Mouse (Mus musculus): ENCODE results near the gene Zfp750.

The Zfp750 gene

DNA sequence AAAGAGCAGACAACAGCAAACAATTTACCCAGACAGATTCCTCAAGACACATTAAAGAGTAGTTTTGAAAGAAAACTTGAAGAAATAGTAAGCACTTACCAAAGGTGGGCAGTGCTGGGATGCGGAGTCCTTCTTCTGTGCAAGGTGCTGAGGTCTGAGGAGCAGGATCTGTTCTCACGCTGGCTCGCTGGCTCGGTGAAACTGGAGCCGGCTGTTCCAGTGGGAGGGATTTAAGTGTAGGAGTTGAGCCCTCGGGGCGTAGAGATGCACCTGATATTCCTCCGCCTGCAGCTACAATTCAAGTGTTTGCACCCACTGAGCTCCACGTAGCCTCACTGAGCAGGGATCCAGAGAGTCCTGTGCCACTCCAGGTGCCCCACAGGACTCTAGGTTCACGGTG is at the start of gene Zfp750:
Gene Zfp750 (minus strand): TSS at position 203 of the 400 bp plus-strand sequence.
- DNase-seq = peak; percentile 43

DNA sequence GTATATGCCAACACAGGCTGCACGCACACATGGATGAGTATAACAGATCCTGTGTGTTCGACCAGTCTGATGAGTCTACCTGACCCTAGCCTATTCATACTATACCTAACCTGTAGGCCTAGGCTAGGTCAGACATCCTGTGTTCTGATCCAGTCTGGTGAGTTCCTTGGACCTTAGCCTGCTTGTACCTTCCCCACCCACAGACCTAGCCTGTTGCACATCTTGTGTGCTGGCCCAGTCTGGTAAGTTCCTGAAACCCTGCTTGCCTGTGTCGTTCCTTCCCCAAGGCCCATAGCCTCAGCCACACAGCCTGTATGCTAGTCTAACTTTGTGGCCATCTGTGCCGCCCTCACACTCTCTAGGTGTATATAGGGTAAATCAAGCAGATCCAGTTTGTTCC is 45.1 kb upstream of the Zfp750 start:
- DNase-seq = no peak

DNA sequence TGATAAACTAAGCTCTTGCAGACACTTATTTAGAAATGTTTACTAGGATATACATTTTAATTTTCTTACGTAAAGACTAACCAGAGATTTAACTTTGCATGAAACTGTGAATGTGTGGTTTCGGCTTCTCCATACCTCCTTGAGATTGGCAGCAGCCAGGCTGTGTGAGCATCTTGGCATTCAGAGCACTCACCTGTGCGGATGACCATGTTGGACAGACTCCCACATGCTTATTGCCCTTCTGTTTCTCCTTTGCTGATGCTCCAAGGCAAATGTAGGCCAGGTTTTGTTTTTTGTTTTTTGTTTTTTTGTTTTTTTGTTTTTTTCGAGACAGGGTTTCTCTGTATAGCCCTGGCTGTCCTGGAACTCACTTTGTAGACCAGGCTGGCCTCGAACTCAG is 44.2 kb upstream of the Zfp750 start:
- DNase-seq = no peak

DNA sequence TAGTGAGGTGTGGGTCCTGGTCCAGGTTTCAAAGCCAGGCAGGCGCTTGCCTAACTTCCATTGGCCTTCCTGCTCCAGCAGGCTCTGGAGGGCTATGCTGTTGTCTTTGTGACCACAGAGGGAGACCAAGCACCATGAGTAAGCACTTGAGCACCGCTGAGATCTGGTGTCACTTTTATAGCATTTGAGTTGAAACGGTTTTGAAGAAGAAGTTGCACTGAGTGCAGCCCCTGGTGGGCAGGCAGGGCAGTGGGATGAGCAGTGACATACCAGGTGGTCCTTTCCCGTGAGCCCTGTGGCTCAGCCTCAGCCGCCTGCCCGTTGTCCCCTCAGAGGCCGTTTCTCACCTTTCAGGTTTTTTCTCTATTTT is 41.1 kb upstream of the Zfp750 start:
- DNase-seq = no peak

DNA sequence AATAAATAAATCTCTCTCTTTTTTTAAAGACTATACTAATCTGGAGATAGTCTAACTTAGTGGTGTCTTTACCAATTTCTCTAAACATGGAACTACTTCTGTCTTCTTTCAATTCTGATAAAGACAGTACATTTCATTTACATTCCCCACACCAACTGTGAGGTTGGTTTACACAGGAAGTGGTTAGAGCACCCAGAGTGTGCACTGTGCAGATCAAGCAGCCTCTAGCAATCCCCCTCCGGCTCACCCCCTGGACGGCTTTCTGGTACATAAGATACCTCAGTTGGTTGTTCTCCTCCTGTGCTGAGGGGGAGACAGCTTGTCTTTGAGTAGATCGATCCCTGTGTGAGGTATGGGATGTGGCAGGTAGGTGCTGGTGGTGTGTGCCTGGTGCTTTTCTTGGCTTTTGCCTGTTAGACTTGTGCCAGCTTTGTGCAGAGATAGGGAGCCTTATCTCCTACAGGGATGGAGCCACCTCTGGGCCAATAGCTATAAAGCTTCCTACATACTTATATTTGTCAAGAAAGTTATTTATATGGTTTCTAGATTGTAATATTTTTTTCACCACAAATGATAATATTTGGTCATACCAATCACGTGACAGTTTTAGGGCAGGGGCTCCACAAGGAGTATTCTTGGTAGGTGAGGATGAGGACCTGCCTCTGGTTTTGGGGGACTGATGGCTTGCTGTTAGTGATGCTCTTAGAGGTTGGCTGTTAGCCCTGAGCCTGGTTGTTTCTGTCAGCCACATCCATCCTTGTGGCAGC is 40.6 kb upstream of the Zfp750 start:
- DNase-seq = no peak

DNA sequence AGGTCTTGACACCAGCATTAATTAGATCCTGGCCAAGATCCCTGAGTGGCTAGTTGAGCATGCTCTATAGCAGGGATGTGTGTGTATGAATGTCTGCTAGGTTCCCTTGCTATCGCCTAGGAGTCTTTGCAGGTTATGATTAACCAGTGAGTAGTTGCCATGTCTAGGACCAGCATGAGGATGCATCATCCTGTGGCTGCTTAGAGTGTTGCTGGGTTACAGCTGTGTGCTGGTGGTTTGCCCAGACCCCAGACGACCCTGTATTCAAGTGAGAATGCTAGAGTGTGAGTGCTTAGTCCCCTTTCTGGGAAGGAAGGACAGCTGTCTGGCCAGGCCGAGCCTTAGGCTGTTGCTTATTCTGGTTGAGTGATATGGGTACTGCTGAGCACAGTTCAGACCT is 39.4 kb upstream of the Zfp750 start:
- DNase-seq = no peak

DNA sequence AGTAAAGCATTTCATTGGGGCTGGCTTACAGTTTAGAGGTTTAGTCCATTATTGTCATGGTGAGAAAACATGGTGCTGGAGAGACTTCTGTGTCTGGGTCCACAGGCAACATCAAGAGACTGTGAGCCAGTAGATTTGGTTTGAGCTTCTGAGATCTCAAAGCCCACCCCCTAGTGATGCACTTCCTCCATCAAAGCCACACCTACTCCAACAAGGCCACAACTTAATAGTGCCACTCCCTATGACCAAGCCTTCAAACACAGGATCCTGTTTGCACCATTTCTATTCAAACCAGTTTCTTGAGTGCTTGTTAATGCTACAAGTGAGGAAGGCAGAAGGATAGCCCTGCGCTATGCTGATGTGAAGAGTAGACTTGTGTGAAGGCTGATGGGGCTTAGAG is 38.8 kb upstream of the Zfp750 start:
- DNase-seq = no peak

DNA sequence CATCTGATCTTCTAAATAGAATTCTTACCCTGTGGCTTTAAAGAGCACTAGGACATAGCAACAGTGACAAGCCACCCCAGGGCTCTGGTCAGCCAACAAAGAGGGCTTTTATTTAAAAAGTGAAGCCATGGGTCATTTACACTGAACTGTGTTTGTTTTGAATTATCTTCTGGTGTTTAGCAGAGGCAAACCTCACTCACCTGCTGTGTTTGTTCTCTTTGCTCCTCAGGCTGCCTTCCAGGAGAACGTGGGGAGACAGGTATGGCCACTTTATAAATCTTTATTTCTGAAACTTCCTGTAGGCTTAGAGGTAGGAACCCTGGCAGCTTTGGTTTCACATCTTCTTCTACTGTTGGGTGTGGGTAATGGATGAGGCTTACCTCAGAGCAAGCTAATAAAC is 37.6 kb upstream of the Zfp750 start:
- DNase-seq = no peak

DNA sequence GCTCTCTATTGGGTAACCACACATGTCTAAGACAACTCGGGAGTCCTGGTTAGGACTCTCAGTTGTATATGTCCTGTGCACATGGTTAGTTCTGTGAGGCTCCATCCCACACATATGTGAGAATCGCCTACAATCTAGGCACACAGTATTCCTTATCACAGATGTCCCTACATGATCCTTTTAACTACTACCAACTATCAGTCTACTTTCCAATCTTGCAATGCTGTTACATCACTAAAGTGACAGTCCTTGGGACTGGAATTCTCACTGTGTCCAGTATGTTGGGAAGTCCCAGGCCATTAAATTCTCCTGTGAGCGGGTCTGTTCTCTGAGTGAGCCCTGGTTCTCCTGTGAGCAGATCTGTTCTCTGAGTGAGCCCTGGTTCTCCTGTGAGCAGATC is 34.3 kb upstream of the Zfp750 start:
- DNase-seq = no peak

DNA sequence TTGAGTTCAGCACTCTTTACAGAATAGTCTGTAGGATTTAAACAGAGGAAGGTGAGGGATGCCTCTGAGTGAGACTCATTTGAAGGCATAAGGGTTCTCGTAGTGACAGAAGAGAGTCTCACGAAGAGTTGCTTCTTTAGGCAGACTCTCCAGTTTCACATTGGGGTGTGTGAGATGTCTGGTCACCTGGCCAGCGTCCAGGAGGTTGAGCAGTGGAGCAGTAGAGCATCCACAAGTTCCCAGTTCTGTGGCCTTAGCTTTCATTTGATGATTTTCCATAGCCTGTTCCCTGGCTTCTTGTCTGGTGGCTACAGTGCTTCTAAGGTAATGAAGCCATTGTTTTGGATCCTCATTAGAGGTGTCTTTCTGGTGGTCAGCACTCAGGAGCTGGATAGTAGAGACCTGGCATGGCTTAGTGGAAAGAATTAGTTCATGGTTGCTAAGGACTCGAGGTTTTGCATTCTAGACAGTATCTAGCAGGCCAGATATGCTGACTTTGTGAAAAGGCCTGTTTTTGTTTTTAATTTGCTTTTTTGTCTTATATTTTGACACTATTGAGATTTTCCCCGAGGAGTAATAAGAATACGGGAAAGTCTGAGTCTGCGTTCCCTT is 33.8 kb upstream of the Zfp750 start:
- DNase-seq = no peak

DNA sequence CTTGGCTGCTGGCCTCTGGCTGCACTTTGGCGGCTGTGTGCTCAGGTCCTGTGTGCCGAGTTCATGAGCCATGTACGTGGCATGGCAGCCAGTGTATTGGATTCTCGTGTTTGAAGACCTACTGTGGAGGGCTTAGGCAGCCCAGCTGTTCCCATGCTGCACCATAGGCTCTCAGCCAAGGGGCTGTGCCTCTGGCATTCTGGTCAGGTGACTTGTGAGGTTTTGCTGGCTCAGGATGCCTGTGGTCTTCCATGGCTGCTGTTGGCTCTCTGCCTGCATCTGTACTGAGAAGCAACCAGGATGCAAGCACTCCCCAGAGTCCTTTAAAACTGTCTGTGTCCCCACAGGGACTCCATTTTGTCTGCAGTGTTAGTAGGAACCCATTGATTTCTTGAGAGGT is 33.0 kb upstream of the Zfp750 start:
- DNase-seq = no peak

DNA sequence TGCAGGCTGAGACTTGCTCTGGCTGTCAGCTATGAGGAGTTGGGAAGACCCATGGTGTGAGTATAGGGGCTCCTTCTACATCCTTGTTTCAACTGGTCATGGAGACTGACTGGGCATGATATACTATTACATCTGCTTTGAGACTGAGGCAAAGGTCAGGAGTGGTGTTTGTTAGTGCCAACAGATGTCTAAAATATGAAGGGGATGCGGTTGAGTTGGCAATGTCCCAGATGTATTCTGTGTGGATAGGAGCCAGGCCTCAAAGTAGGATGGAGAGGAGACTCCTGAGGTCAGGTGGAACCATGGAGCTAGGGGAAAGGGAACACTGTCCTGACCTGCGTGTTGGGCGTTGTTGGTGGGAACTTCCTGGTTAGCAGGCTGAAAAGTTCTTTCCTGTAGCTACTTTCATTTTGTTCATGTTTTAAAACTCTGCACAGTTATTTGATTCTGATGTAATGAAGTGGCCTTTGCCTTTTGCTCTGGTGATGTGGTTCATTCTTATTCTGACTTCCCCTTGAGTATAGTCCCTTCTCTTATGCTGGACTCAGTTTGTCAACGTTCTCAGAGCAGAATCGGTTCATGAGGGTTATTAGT is 32.2 kb upstream of the Zfp750 start:
- DNase-seq = no peak

DNA sequence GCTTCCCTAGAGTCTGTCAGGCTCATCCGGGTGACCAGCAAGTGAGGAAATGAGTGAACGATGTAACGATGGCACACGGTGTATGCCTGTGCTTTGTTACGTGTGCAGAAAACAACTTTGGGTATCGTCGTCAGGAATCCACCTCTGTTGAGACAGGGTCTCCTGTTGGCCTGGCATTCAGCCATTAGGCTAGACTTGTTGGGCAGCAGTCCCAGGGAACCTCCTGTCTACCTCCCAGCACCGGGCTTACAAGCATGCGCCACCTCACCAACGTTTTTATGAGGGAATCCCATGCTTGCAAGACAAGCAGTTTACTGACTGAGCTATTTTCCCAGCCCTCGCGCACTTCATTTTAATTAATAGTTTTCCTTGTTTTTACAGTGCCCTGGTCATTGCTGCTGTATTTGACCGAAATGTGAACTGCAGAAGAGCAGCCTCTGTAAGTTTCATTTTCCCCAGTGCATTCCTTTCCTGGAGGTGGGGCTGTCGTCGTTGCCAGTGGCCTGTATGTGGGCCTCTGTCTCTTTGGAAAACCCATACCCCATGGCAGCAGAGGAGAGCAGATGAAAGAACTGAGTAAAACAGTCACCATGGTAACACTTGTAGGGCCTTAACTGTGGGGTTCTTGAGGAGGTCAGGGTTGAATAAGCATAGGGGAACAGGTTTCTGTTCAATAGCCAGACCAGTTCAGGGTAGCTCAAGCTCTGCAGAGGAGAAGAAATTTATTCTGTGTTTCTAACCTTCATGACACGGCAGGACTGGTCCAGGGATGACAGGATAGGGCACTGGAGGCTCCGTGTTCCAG is 30.9 kb upstream of the Zfp750 start:
- peak; percentile 30 for DNase-seq

DNA sequence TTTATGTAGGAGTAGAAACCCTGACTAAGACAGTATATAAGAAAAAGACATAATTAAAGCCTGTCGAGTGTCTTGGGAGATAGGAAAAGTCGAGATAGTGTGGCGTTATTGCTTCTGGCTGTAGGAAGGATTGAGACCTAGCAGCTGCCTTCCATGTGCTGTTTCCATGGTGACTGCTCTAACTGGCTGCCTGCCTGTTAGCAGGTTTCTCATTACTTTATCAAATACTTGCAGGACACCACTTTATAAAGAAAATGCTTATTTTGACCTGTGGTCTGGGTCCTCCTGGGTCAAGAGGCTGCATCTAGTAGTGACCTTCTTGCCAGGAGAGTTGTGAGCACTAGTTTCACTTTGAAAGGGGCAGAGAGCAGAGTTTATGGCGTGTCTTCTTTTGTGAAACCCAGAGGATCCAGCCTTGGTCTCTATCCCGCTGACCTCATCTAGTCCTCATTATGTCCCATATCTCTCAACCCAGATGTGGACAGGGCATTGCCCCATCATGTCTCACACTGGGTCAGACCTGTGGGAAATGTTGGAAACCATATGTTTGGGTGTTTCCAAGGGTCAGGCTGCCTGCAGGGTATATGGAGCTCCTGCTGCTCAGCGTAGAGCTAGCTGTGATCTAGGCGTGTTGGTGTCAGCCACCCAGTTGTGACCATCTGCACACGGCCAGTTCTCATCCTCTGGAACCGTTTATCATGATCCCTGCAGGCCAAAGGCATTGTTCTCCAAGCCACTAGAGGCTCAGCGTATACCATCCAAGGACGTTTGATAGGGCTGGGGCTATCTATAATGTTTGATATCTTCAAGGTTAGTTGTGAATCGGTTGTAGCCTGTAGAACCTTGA is 30.1 kb upstream of the Zfp750 start:
- DNase-seq = peak; percentile 25

DNA sequence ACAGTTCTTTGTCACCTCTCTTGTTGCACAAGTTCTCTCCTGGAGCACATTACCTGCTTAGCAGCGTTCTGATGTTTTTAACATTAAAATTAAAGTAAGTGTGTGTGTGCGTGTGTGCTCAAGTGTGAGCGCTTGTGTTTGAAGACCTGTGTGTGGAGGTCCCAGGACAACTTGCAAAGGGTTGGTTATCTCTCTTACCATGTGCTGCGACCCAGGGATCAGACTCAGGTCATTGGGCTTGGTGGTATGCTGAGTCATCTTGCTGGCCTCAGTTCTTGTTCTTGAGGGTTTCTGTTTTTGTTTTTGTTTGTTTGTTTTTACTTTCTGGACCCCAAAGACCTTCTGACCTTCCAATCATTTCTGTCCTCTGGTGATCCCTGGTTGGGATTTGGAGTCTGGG is 28.8 kb upstream of the Zfp750 start:
- no peak for DNase-seq

DNA sequence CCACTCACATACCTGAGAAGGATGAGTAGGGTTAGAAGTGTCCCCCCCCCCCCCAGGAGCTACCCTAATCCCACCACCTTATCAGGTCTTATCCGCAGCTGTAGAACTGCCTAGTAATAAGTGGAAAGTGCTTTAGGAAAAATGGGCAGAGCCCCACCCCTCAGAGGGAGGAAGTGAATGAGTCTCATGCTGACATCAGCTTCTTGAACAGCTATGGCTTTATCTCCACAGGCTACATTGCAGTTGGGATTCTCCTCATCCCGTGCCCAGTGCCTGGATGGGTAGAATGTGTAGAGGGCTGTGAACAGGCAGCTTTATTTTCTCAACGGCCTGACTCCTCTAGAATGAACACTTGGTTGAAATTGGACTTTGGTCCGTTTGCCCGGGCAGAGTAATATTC is 28.1 kb upstream of the Zfp750 start:
- no peak for DNase-seq

DNA sequence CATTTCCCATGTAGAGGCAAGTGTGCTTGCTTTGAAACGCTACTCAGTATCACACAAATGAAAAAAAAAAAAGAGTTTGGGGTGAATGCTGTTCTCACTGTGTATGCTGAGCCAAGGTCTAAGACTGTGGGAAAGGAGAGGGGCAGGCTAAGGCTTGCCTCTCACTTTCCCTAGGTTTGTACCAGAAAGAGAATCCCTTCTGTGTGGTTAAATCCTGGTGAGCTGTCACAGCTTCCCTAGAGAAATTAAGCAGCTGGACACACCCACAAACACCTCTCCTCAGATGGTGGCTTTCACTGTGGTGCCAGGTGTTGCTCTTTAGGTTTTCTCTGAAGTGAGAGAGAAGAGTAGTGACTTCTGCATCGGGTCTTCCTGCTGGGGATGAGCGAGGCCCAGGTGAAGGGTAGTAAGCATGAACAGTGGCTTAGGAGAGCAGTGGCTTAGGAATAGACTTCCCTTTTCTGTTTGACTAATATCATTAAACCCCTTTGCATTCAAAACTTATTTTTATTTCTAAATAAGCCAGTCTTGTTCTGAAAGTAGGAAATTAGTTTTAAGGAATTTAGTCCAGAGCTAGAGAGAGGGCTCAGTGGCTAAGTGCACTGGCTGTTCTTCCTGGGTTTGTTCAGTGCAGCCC is 26.4 kb upstream of the Zfp750 start:
- no peak for DNase-seq

DNA sequence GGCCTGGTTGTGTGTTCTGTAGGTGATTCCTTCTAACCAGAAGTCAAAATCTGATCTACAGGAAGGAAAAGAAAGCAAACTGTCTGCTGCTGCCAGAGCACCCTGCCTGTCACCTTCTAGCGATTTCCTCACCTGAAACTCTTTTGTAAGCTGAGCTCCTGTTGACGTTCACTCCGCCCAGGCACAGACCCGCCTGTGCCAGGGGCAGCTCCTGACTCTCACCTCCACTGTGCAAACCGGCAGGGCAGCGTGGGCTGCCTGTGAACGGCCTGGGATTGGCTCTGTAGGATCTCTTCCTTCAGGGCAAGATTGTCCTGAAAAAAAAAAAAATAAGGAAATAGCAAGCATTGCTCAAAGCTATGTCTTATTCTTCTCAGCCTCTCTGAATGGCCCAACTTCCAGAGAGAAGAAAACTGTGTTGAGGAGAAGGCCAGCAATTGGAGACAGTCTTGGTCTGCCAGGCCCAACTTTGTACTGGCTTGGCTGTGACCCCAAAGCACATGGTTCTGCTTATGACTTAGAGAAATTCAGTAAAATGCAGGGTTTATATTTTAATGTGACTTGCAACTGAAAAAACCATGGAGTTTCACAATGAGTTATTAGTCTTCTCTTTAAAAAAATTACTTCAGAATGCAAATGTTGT is 25.7 kb upstream of the Zfp750 start:
- DNase-seq = no peak

DNA sequence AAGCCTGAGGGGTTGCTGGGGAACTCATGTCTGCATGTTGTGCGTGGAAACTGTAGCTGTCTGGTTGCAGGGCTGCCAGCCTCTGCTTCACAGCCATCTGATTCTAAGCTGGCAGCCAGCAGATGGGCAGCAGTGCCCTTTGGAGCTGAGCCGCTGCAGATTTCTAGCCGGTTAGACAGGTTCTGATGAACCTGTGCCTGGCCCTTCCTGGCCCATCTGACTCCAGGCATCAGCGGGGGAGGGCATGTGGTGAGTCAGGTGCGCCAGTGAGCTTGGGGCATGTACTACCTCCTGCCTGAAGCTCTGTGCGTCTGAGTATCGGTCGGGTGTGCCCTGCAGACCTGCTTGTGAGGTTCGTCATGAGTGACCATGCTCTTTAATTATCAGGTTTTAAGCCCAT is 24.8 kb upstream of the Zfp750 start:
- no peak for DNase-seq

DNA sequence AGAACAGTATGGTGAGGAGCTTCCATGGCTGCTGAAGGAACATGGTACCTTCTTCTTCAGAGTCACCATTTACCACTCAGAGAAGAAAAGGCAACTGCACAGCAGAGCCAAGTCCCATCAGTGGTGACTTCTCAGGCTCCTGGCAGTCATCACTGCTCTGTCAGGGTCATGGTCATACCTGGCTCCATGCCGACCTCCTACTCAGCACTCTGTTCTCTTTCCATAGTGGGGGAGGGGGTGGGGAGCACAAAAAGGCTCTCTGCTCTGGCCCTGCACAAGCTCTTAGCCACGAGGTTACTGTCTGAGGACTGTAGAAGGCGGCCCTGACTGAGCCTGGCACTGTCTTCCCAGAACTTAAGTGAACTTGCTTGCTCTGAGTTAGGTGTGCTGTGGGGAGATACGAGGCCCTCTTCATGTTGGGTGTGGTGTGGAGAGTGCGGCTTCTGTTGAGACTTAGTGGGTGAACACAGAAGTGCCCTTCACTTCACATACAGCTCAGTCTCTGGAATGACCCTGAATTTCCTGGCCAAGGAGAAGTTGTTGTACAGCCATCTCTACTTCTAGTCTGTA is 24.2 kb upstream of the Zfp750 start:
- DNase-seq = no peak

DNA sequence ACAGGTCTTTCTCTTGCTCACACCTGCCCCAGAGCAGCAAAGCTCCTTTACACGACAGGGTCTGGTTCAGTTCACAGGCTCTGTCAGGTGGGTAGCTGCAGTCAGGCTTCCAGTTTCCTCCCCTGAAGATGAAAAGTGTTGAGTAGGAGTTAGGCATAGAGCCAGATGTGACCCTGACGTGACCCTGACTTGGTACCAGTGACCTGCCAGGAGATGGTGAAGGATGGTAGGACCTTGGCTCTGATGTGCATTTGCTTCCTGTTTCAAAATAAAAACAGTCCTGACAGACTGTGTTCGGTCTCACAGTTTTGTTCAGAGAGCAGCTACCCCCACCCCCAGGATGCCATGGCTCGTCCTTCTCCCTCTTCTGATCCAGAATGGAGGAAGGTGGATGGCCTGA is 23.3 kb upstream of the Zfp750 start:
- DNase-seq = no peak
